Mouse (Mus musculus) kidney, postnatal 0 days (tissue): ENCODE measurements around the gene Armc8. TPM values are rescaled to one million over a fixed set of nuclear protein-coding genes. Genes with fewer than 3 reads are reported as not detected.

Source experiments
- ATAC-seq: fragments of 200-750 bp; cut with Nextera tagmentation; replicated peaks from 2 replicates; pipeline ENCODE4 v1.8.0; 2017; ENCODE audit warnings: low read depth, moderate number of reproducible peaks, moderate TSS enrichment, moderate library complexity; ENCODE audit not compliant: low FRiP score
- DNase-seq: peaks from one replicate; pipeline ENCODE4 v3.0.0-alpha.2; 2016; ENCODE audit warnings: low spot score
- H3K27ac ChIP-seq: fragments of 300-500 bp; sonication (generic); 2 replicates; pipeline ENCODE4 v1.5.1; 2014; ENCODE audit warnings: mild to moderate bottlenecking
- H3K27me3 ChIP-seq: fragments of 300-500 bp; sonication (generic); 2 replicates; pipeline ENCODE4 v1.6.1; 2014; ENCODE audit warnings: low read length, mixed read lengths; ENCODE audit not compliant: insufficient read depth
- H3K36me3 ChIP-seq: fragments of 300-500 bp; sonication (generic); 2 replicates; pipeline ENCODE4 v1.6.1; 2014; ENCODE audit warnings: low read length, mixed read lengths; ENCODE audit not compliant: insufficient read depth
- H3K4me1 ChIP-seq: fragments of 300-500 bp; sonication (generic); replicated peaks from 2 replicates; pipeline ENCODE4 v1.6.1; 2014; ENCODE audit warnings: antibody characterized with exemption, low read length, mixed read lengths; ENCODE audit not compliant: insufficient read depth
- H3K4me2 ChIP-seq: fragments of 300-500 bp; sonication (generic); 2 replicates; pipeline ENCODE4 v1.6.1; 2014; ENCODE audit warnings: mild to moderate bottlenecking, low read length, moderate library complexity, mixed read lengths
- H3K4me3 ChIP-seq: fragments of 300-500 bp; sonication (generic); replicated peaks from 2 replicates; pipeline ENCODE4 v1.5.1; 2014; ENCODE audit warnings: low read depth, low read length
- H3K9ac ChIP-seq: fragments of 300-500 bp; sonication (generic); 2 replicates; pipeline ENCODE4 v1.6.1; 2014; ENCODE audit warnings: low read depth, low read length
- H3K9me3 ChIP-seq: fragments of 300-500 bp; sonication (generic); replicated peaks from 2 replicates; pipeline ENCODE4 v1.6.1; 2016; ENCODE audit warnings: low read length, inconsistent platforms, mixed read lengths
- CTCF ChIP-seq: IDR thresholded peaks from 2 replicates; pipeline ENCODE4 v1.5.1; 2016; ENCODE audit warnings: antibody characterized with exemption, low read depth, mild to moderate bottlenecking, moderate library complexity
- WGBS: fragments of 180-500 bp; shearing (Covaris S2); extraction: QIAGEN DNeasy Blood & Tissue Kit; methylation state at CpG from one replicate; pipeline ENCODE4 v1.1.7; 2014; 5-methylcytosine and 5-hydroxymethylcytosine counted together
- polyA plus RNA-seq: library from polyadenylated mRNA; unstranded; fragments of >200 nt; fragmentation: Nextera tagmentation; extraction: Ambion mirVana; gene quantifications from 2 replicates; pipeline ENCODE4 v1.2.1, GENCODE M21; 2015

Armc8 gene
- polyA plus RNA-seq, 1 experiment from 2014 or later, result 15.8 TPM

DNA sequence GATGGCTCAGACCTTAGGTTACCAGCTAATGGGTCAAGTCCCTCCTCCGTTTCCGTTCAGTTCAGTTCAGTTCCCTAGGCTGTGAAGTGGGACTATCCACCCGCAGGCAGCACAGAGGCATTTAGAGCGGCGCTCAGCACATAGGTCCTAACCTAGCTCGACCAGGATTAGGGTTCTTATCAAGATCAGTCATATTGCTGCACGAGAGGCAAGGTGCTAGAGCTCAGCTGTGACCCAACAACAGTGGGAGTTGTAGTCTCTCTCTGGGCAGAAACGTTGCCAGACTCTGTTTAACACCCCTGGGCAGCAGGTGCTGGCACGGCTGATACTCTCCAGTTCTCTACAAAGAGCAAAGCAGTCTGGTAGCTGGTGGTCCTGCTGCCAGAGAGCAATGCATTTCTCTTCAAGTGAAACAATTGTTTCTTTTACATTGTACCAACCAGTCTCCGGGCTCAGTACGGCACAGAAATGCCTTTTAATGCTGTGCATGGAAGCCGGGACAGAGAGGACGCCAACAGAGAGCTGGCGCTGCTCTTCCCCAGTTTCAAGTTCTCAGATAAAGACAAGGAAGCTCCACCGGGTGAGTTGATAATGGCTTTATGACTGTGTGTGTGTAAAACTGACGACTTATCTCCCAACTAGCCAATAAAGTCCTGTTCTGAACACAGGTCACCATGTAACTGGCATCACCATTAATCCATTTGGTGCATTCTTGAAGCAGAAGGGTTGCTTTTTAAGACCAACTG is 98.2 kb downstream of the Armc8 start:
- no peak overlapping the region for H3K9ac ChIP-seq
- no peak for ATAC-seq

DNA sequence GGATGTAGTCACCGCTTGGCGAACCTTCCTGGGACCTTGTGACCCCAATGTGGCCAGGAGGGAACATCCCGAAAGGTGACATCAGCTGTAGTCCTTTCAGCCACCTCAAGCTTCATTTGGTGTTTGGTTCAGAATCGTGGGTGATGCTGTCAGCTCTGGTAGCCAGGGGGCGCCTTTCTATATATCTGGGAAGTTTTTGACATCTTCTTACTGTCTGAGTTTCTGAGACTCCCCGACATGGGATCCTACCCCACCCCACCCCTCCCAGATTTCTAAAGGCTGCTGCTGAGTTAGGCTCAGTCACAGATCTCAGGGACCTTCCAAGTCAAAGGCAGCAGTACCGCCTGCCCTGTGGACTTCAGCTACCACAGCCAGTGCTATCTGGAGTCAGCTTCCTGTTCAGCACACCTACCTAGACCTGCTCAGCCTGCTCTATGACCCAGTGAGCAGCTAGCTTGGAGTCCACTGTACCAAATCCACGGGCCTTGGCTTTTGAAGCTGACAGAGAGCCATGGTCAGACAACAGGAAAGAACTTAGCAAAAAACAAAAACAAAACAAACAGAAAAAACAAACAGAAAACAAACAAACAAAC is 98.9 kb downstream of the Armc8 start:
- Histone ChIP-seq H3K27me3 (no peaks in the 10 kb centered on the region), H3K4me2 (no peak overlapping the region), H3K4me3 (no peak overlapping the region), H3K4me1 (no peaks in the 10 kb centered on the region), H3K9ac (no peak overlapping the region), H3K27ac (no peak overlapping the region), H3K9me3 (no peaks in the 10 kb centered on the region), H3K36me3 (no peaks in the 10 kb centered on the region)
- TF ChIP-seq CTCF, result peak; percentile 52
- DNase-seq (peak; percentile 35), ATAC-seq (peak; percentile 55; the same call in 1 of the 2 replicates)
- 62% methylated on average over 8 of the region's 8 CpGs for WGBS

More for the DNA sequence above, 98.2 kb downstream of the Armc8 start:
- no peaks in the 10 kb centered on the region for H3K4me1 ChIP-seq
- DNase-seq, result no peak
- H3K9me3 ChIP-seq, result no peaks in the 10 kb centered on the region
- H3K36me3 ChIP-seq, result no peaks in the 10 kb centered on the region; the same call in 1 of the 2 replicates
- no peaks in the 10 kb centered on the region for H3K27me3 ChIP-seq
- WGBS, result 53% methylated on average over 16 of the region's 16 CpGs
- H3K4me3 ChIP-seq, result no peak overlapping the region
- H3K27ac ChIP-seq, result no peak overlapping the region
- H3K4me2 ChIP-seq, result no peak overlapping the region
- no peak for TF ChIP-seq CTCF

DNA sequence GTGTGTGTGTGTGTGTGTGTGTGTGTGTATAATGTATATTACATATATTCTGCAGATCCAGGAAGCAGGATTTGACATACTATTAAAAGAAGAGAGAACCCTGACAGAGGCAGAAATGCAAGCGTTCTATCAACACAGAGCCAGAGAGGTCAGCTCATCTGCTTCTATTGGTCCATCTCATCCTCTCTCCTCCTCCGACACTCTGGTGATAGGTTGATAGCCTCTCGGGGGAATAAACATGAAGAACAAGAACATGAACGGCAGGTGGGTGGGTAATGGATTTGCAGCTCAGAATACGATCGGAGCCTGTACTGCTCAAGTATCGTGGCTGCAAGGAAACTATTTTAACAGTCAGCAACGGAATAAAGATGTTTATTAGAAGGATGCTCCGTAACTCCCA is 100.1 kb downstream of the Armc8 start:
- no peaks in the 10 kb centered on the region for H3K4me1 ChIP-seq
- H3K36me3 ChIP-seq, result no peaks in the 10 kb centered on the region
- H3K4me3 ChIP-seq, result no peak overlapping the region
- ATAC-seq (no peak), DNase-seq (no peak)
- H3K9ac ChIP-seq, result no peak overlapping the region
- 77% methylated on average over 9 of the region's 9 CpGs for whole genome bisulfite sequencing
- no peaks in the 10 kb centered on the region for H3K27me3 ChIP-seq
- TF ChIP-seq CTCF, result no peak
- no peaks in the 10 kb centered on the region for H3K9me3 ChIP-seq
- no peak overlapping the region for H3K27ac ChIP-seq
- H3K4me2 ChIP-seq, result no peak overlapping the region

DNA sequence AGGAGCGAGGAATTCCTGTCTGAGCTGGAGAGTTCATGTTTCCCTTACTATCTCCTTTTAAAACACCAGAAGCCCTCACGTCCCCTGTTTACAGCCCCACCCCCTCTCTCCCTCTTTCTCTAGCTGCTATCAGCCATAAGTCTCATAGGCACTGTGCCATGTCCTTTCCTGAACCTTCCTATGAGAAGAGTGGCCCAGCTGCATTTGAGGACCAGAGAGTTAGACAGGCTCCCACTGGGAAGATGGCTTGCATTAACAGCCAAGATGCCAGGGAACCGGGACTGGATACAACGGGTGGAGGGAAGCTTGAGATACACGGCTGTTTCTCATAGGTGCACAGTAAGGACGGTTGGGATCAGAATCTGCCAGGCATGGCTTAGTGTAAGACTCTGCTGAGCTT is 103.8 kb downstream of the Armc8 start:
- Histone ChIP-seq H3K4me2 (no peak overlapping the region), H3K27ac (no peak overlapping the region), H3K27me3 (no peaks in the 10 kb centered on the region), H3K36me3 (no peaks in the 10 kb centered on the region), H3K4me3 (no peak overlapping the region), H3K4me1 (no peaks in the 10 kb centered on the region), H3K9ac (no peak overlapping the region), H3K9me3 (no peaks in the 10 kb centered on the region)
- ATAC-seq, result no peak
- no peak for TF ChIP-seq CTCF
- WGBS, result 71% methylated on average over 6 of the region's 6 CpGs
- DNase-seq, result no peak

DNA sequence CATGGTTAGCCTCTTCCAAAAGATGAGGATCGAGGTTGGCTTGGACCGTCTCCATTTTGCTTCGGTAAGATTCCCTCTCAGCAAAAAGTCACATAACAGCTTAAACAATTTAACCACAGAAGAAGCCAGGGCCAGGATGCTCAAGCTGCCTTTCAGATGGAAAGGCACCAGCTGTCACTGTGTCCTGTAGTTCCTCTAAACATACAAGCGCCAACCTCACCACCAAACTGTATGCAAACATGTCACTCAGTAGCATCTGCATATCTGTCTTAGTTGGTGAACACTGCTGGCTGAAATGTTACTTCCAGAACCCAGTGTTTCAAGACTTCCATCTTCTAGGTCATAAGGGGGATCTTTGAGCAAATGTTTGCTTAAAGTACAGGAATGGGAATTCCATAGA is 109.0 kb downstream of the Armc8 start:
- Histone ChIP-seq H3K4me3 (no peak overlapping the region), H3K9me3 (no peaks in the 10 kb centered on the region), H3K4me2 (no peak overlapping the region), H3K36me3 (no peaks in the 10 kb centered on the region), H3K27ac (no peak overlapping the region), H3K27me3 (no peaks in the 10 kb centered on the region), H3K4me1 (no peaks in the 10 kb centered on the region), H3K9ac (no peak overlapping the region)
- no peak for DNase-seq
- 85% methylated on average over 4 of the region's 4 CpGs for WGBS
- ATAC-seq, result no peak
- no peak for TF ChIP-seq CTCF

DNA sequence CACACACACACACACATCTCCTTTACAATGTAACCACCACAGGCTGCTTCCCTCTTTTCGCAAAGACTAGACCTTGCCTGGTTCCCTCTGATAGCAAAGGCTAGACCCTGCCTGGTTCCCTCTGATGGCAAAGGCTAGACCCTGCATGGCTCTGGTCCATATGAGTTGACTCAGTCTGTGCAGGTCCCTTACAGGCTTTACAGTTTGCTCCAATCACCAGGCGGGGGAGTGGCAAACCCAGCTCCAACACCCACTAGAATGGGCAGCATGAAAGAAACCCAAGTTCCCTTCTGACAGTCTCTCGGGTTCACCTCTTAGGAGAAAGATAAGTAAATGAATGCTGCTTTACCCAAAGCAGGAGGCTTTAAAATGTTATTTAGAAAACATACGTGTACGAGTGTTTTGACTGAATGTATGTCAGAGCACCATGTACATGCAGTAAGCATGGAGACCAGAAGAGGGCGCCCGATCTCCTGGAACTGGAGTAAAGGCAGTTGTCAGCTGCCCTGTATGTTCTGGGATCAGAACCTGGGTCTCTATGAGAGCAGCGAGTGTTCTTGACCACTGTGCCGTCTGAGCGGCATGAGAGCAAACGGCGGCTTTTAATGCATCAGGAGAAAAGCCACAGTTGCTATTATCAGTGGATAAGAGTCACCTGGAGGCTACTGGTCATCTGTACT is 110.0 kb downstream of the Armc8 start:
- Histone ChIP-seq H3K27ac (no peak overlapping the region), H3K4me2 (no peak overlapping the region), H3K27me3 (no peaks in the 10 kb centered on the region), H3K36me3 (no peaks in the 10 kb centered on the region), H3K4me1 (no peaks in the 10 kb centered on the region), H3K9me3 (no peaks in the 10 kb centered on the region), H3K4me3 (no peak overlapping the region), H3K9ac (no peak overlapping the region)
- WGBS, result 38% methylated on average over 12 of the region's 12 CpGs
- ATAC-seq, result no peak
- TF ChIP-seq CTCF, result peak; percentile 77
- DNase-seq, result peak; percentile 38
